15 mouse cellular contexts compared by ENCODE assay signal in the genomic region with DNA sequence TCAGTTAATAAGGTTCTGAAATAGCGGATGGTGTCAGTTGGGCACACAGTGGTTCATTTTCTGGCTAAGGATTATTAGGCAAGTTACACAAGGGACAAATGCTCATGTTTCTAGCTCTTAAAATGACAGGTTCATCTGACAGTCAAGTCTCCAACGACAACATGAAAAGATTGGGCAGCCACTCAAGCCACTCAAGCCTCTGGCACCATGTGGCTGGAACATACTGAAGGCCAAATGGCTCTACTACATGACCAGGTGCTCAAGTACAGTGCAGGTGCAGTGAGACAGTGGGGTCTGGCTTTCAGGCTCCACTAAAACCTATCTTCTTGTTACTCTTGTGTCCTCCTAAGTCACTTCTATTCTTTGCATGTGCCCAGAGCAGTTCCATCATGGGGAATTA.
DNase-seq lines count a peak whose midpoint lies in the region.
"Had no signal": no experiment of that assay in that cellular context is flagged by ENCODE, and none has a peak within 500 bp of the region (broad histone marks: within the 10 kb centered on the region; RNA-seq: fewer than 3 reads in every experiment).

No protein-coding gene starts in this region.

- DNase-seq in cerebellum, postnatal 10 days = peak; percentile 73
- no peak for DNase-seq in cerebellum, adult 11-12 months
- peak; percentile 59 to 72 for DNase-seq in cerebellum, postnatal 14 days
- DNase-seq in cerebellum, postnatal 4 days (ENCODE audit: low spot score in 2 of 2) = no peak
- DNase-seq in cerebellum, postnatal 25 days = peak; percentile 4 to 8
- no peak for DNase-seq in cerebellum, adult 11 months
- DNase-seq: adrenal gland, adult 2 months; adrenal gland, adult 8-10 months; adrenal gland, postnatal 10 days; adrenal gland, postnatal 14 days; adrenal gland, postnatal 25 days; adrenal gland, postnatal 36 days; B cell, adult 2 months; cerebellum, adult 18-20 months; cerebellum, adult 8-10 months had no signal

Comparison
In these comparisons a context has a peak if more than half of its experiments do, and no peak if none do; other contexts are left out.
1. DNase-seq: peak in cerebellum, postnatal 10 days (2 of 2), cerebellum, postnatal 14 days (2 of 2) and cerebellum, postnatal 25 days (2 of 2); none in cerebellum, adult 11-12 months (single experiment), cerebellum, postnatal 4 days (0 of 2) and cerebellum, adult 11 months (single experiment).